Mouse (Mus musculus): ENCODE data around the gene Wdr3.

Wdr3 gene

DNA sequence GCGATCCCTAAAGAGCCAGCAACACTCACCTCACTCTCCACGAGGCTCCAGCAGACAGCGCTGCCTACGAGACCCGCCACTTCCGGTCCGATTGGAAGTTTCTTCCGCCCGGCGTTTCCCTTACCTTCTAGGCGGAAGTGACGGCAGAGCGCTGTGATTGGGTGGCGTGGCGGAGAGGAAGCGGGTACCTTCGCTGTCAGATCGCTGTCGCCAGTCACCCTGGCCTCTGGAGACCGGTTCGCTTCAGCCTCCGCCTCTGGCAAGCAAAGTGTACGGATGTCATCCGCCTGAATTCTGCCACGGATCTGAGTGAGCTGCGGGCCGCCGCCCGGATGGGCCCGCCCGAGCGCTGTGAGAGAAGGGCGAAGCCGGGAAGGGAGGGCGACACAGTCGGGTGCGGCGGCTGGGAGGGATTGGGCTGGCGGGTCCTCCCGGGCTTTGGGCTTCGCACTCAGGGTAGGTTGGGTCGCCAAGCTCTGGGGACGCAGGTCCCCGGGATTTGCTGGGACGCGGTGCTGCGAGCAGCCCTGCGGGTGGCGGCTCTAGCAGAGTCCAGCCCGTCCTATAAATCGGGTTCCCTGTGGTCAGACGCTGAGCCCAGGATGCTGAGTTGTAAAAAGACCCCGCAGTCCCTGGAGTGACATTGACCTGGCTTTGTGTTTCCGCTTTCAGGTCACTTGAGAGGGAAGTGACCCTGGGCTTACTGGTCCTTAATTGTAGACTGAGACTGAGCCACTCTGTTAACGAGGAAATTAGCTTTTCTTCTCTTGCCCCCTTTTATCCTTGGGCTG is at the start of gene Wdr3, which contains the start of gene Gdap2:
Gene Wdr3, minus strand, starts transcription at position 93 of the 791 bp plus-strand sequence.
Gene Gdap2, plus strand, starts transcription at position 67 of the 791 bp plus-strand sequence.
- DNase-seq: peak; percentile 93

DNA sequence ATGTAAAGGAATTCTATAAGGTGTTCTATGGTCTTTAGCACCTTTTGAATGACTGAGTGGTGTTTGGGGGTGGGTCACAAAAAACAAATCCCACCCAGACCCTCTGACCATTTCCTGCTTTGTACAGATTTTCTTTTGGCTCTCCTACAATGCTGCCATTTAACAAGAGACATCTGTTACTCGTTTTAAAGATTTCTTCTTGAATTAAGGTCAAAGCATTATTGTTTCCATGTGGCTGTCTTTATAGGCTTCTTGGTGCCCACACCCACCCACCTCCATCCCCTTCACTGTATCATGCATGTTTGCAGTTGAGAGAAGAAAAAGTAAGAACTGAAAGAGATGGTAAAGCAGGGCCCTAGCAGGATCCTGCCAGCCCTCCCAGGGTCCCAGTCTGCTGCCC is 44.8 kb upstream of the Wdr3 start:
- no peak for DNase-seq

GRCm38 (mm10) chr3:100201554-100201953 is 39.3 kb upstream of the Wdr3 start:
- no peak for DNase-seq

DNA sequence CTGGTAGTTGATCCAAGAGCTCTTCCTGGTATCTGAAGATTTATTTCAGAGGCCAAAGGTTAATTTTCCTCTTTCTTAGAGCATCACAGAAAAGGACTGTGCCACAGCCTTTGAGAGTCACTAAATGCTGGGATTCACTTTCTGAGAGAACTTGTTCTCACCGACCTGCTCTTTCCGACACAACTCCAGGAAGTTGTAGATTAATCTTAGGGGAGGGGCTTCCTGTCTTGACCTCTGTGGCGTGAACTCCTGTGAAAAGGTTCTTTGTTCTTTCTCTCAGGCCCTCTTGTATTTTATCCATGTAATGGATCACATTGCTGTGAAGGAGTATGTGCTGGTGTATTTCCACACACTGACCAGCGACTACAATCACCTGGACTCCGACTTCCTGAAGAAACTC is 32.0 kb upstream of the Wdr3 start:
- no peak for DNase-seq

- no peak for DNase-seq
These were observed 27.7 kb upstream of the Wdr3 start for GRCm38 (mm10) chr3:100189861-100190260.

DNA sequence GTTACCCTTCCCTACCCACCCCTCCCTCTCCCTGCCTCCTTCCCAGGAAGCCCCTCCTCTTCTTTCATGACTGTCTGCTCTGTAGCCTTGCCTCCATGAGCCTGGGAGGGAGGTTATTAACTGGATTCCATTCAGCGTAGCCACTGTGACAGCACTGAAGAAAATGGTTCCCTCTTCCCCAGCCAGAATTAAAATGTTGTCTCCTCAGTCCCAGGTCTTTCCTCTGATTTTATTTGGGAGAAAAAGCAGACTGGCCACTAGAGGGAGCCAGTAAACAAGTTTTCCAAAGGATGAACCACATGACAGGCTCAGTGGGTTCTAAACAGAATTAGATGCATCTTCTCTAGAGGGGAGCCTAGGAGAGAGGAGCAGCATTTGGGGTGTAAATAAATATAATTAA is 27.2 kb upstream of the Wdr3 start:
- peak; percentile 11 for DNase-seq

DNA sequence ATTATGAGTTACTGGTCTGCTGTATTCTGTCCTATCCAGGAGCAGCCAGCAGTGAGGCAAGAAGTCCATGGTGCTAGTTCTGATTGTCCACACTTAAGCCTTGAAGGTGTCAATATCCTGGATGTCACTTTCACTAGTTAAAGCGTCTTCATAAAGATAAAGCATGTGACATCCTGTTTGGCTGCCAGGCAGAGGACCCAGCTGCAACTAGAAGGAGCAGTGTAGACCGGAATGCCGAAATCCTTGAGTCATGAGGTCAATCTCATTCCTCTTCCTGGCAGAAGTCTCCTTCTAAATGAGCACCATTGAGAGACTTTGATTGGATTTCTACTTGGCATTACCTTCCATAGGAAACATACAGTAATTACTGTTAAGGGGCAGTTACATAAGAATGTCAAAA is 18.3 kb upstream of the Wdr3 start:
- DNase-seq: no peak

GRCm38 (mm10) chr3:100176031-100176430 is 13.8 kb upstream of the Wdr3 start:
- DNase-seq: no peak

DNA sequence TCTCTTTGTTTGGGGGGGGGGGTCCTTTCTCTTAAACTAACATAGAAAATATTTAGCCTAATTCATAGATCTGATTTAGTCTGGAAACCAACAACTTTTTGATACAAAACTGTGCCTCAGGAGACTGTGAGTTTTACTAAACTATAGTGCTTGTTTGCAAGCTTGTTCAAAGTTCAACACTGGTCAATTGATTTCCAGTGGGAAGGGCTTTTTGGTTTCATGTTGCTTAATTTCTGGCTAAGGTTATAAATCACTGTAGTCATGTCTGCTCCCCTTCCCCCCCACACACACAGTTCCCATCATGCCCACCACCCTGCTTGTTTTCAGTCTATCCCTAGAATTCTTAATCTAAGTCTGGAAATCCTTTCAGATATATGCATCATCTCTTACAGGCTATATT is 2.8 kb upstream of the Wdr3 start:
- no peak for DNase-seq

GRCm38 (mm10) chr3:100163556-100163955 is 1.3 kb upstream of the Wdr3 start:
- no peak for DNase-seq

- no peak for DNase-seq
These were observed 417 bp downstream of the Wdr3 start for GRCm38 (mm10) chr3:100161665-100162314.

- no peak for DNase-seq
These were observed 1.3 kb downstream of the Wdr3 start for GRCm38 (mm10) chr3:100160682-100161445.

DNA sequence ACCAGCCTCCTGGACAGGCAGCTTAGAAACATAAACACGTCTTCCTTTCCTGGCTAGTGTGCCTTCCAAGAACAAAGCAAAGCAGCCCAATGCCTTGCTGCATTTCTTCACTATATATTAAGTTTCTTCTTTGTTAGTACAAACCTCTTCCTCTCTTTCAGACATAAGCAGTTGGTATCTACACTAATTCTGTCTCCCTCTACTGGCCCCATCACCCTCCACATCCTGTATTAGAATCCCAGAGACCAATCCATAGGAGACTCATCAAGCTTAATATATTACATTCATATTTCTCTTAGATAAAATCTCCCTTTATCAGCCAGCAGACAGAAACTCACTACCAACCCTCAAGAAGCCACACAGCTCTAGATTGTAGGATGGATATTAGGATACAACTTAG is 39.8 kb downstream of the Wdr3 start:
- DNase-seq: no peak

GRCm38 (mm10) chr3:100121961-100122360 is 40.2 kb downstream of the Wdr3 start:
- peak; percentile 63 for DNase-seq

- peak; percentile 47 for DNase-seq
These were observed 43.5 kb downstream of the Wdr3 start for GRCm38 (mm10) chr3:100118681-100119080.

DNA sequence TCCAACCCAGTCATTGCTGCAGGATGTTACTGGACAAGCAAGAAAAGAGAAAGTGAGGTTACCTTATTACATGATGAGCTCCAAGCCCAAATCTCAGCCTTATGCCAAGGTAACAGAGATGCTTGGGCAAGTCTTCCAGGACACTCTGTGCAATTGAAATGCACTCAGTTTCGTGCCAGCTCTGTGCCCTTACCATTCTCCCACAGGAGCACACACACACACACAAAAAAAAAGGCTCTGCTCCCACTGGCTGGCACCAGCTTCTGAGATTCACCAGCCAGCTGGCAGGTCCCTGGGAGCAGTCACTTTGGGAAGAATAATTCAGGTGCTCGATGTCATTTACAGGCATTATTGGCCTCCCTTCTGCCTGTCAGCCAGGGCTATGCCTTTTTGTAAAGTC is 55.5 kb downstream of the Wdr3 start:
- peak; percentile 89 for DNase-seq

DNA sequence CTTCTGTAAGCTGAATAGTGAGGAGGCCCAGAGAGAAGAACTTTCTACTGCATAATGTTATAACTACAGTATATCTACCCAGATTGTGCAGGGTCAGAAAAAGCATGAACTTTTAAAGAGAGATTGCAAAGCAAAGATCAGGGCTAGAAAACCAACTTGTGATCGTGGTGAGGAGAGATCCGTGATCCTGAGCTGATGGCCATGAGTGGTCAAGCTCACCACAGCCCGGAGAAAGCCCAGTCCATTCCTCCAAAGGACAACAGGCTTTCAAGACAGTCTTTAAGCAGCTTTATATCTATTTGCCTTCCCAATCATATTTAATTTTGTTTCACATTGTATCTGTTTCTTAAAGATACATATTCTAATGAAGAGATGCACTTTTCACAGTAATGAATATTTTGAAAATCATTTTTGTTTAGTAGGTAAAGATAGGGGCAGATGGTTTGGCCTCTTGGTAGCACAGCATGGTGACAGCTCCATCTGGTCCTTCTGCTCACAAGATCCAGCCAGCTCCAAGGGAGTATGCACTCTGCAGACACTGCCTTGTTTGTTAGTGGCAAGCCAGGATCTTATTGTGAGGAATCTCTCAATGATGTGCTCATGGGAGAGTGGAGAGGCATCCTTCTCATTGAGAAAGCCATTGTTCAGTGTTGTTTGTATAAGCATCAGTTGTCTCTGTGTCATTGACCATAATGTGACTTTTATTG is 59.7 kb downstream of the Wdr3 start:
- DNase-seq: peak; percentile 92

Data from cerebellum, adult 11-12 months (tissue).